Mouse (Mus musculus) neural tube, embryonic 12.5 days (tissue): ENCODE results near the gene Tjp3. TPM values are rescaled to one million over a fixed set of nuclear protein-coding genes. Genes with fewer than 3 reads are reported as not detected.

ENCODE experiments used
- ATAC-seq: fragments of 200-750 bp; cut with Nextera tagmentation; 2 replicates; pipeline ENCODE4 v1.8.0; 2017; ENCODE audit warnings: low read depth, mild to moderate bottlenecking, moderate TSS enrichment, moderate library complexity; ENCODE audit not compliant: low FRiP score
- H3K27ac ChIP-seq: fragments of 300-500 bp; sonication (generic); 2 replicates; pipeline ENCODE4 v1.5.1; 2016
- H3K27me3 ChIP-seq: fragments of 300-500 bp; sonication (generic); replicated peaks from 2 replicates; pipeline ENCODE4 v1.6.1; 2016; ENCODE audit warnings: mild to moderate bottlenecking
- H3K36me3 ChIP-seq: fragments of 300-500 bp; sonication (generic); 2 replicates; pipeline ENCODE4 v1.6.1; 2016; ENCODE audit warnings: mild to moderate bottlenecking
- H3K4me1 ChIP-seq: fragments of 300-500 bp; sonication (generic); 2 replicates; pipeline ENCODE4 v1.6.1; 2016
- H3K4me2 ChIP-seq: fragments of 300-500 bp; sonication (generic); replicated peaks from 2 replicates; pipeline ENCODE4 v1.6.1; 2016; ENCODE audit warnings: mild to moderate bottlenecking
- H3K4me3 ChIP-seq: fragments of 300-500 bp; sonication (generic); 2 replicates; pipeline ENCODE4 v1.5.1; 2016
- H3K9ac ChIP-seq: fragments of 300-500 bp; sonication (generic); 2 replicates; pipeline ENCODE4 v1.6.1; 2016; ENCODE audit warnings: mild to moderate bottlenecking
- H3K9me3 ChIP-seq: fragments of 300-500 bp; sonication (generic); 2 replicates; pipeline ENCODE4 v1.6.1; 2016; ENCODE audit warnings: mild to moderate bottlenecking
- WGBS: fragments of 180-500 bp; shearing (Covaris S2); methylation state at CpG from one replicate; pipeline ENCODE4 v1.1.7; 2016; 5-methylcytosine and 5-hydroxymethylcytosine counted together
- polyA plus RNA-seq: library from polyadenylated mRNA; unstranded; fragments of >200 nt; fragmentation: Nextera tagmentation; extraction: Ambion mirVana; gene quantifications from 2 replicates; pipeline ENCODE4 v1.2.1, GENCODE M21; 2016

Gene Tjp3
- polyA plus RNA-seq, 1 experiment from 2014 or later = 3.9 TPM

DNA sequence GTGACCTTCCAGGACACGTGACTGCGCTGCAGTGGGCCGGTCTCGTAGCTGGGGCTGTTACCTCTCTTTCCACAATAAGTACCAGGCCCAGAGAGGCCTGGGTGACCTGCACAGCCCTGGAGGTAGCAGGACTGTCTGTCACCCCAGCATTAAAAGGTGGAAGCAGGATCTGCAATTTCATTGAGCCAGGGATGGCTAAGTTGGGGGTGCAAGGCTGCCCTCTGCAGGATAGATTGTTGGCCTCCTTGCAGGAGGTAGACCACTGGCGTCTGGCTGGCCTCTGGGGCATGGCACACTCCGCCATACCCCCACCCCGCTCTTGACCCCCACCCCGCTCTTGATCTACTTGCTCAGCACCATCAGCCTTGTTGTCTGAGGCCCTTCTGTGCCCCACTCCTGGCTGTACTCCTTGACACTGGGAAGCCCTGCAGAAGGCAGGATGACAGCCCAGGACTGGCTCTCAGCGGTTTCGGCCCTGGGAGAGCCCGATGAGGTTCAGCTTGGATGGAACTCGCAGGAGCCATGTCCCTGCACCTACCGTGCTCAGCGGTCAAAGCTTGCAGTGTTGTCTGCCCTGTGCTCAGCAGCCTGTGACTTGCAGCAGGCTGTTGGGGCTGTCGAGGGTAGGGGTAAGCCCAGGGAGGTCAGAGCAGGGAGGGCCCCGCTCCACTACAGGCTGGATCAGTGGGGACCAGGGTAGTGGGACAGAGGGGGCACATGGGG is 25.1 kb upstream of the Tjp3 start:
- H3K36me3 ChIP-seq = peaks cover 67% of the 10 kb centered on the region
- WGBS = 50% methylated on average over 16 of the region's 16 CpGs
- H3K4me3 ChIP-seq = no peak overlapping the region
- no peaks in the 10 kb centered on the region for H3K27me3 ChIP-seq
- peaks cover 25% of the 10 kb centered on the region for H3K4me1 ChIP-seq
- 0 out of 2 replicates have a peak overlapping the region, but pooled peaks have one; percentile 33 for H3K9ac ChIP-seq
- H3K27ac ChIP-seq = no peak overlapping the region
- no peaks in the 10 kb centered on the region for H3K9me3 ChIP-seq
- ATAC-seq = no peak
- peak overlapping the region; percentile 41 for H3K4me2 ChIP-seq

DNA sequence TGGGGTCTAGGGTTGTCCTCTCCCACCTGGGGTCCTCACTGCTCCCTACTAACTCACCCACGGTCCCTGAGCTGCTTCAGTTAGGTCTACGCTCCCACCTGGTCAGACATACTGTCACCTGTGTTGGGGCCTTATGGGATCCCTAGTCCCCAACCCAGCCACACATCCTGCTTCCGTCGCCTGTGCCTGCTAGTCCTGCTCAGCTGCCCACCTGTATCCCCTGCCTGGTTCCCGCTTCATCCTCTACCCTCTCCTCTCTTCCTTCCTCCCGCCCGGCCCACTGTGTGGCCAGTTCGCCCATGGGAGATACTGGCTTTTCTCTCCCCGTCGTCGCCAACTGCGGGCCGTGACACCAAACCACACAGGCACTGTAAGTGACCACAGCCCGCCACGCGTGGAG is 24.2 kb upstream of the Tjp3 start:
- no peak overlapping the region for H3K9ac ChIP-seq
- no peak overlapping the region for H3K27ac ChIP-seq
- no peaks in the 10 kb centered on the region for H3K9me3 ChIP-seq
- no peaks in the 10 kb centered on the region for H3K27me3 ChIP-seq
- no peak for ATAC-seq
- H3K4me3 ChIP-seq = no peak overlapping the region
- 95% methylated on average over 16 of the region's 16 CpGs for WGBS
- peaks cover 25% of the 10 kb centered on the region for H3K4me1 ChIP-seq
- H3K36me3 ChIP-seq = peaks cover 76% of the 10 kb centered on the region
- H3K4me2 ChIP-seq = no peak overlapping the region

DNA sequence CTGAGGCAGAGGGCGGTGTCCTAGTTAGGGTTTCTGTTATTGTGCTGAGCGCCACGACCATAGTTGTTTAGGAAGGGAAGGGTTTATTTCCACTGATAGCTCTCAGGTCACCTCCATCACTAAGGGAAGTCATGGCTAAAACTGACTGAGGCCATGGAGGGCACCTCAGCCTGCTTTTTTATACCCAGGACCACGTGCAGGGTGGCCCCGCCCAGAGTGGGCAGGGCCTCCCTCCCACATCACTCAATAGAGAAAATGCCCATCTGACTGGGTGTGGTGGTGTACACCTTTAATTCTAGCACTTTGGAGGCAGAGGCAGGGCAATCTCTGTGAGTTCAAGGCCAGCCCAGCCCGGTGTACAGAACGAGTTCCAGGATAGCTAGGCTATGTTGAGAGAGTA is 22.8 kb upstream of the Tjp3 start:
- ATAC-seq = no peak
- Histone ChIP-seq H3K4me3 (no peak overlapping the region), H3K9ac (no peak overlapping the region), H3K4me1 (peaks cover 16% of the 10 kb centered on the region), H3K4me2 (no peak overlapping the region), H3K27me3 (no peaks in the 10 kb centered on the region), H3K36me3 (peaks cover 90% of the 10 kb centered on the region), H3K27ac (no peak overlapping the region), H3K9me3 (no peaks in the 10 kb centered on the region)
- whole genome bisulfite sequencing = 79% methylated on average over 7 of the region's 7 CpGs

DNA sequence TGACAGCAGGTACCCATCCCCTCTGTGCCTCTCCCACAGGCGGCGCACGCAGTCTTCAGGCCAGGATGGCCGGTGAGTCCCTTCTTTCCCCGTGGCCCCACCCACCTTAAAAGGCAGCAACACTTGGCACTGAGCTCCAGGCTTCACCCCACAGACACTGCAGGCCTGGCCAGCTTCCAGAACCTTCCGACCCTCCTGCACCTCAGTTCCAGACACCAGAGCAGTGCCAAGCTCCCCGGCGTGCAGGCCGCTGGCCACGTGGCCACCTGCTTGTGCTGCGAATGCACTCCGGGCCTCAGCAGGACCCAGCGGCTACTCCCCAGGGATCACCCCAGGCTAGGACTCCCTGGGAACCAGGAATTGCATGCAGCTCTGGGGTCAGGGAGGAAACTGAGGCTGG is 22.2 kb upstream of the Tjp3 start:
- Histone ChIP-seq H3K27ac (no peak overlapping the region), H3K9me3 (no peaks in the 10 kb centered on the region), H3K4me3 (no peak overlapping the region), H3K27me3 (no peaks in the 10 kb centered on the region), H3K4me2 (no peak overlapping the region), H3K9ac (no peak overlapping the region), H3K4me1 (peaks cover 10% of the 10 kb centered on the region), H3K36me3 (peaks cover 93% of the 10 kb centered on the region)
- no peak for ATAC-seq
- 96% methylated on average over 13 of the region's 13 CpGs for WGBS

DNA sequence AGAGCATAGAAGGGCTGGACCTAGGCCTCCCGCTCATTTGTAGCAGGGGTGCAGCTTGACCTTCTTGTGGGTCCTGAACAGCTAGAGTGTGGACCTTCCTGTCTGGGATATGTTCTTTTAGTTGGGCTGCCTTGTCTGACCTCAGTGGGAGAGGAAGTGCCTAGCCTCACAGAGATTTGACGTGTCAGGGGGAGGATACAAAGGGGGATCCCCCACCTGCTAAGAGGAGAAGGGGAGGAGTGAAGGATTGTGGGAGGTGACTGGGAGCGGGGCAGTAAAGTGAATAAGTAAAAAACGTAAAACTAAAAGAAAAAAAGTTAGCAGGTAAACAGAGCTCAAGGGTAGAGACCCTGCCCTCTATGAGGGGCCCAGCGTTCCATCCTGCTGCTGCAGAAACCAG is 18.2 kb upstream of the Tjp3 start:
- no peak overlapping the region for H3K4me3 ChIP-seq
- H3K27me3 ChIP-seq = no peaks in the 10 kb centered on the region
- no peak overlapping the region for H3K9ac ChIP-seq
- H3K9me3 ChIP-seq = no peaks in the 10 kb centered on the region
- ATAC-seq = no peak
- 91% methylated on average over 5 of the region's 5 CpGs for WGBS
- H3K4me2 ChIP-seq = no peak overlapping the region
- H3K27ac ChIP-seq = no peak overlapping the region
- H3K4me1 ChIP-seq = peaks cover 6% of the 10 kb centered on the region; the same call in 1 of the 2 replicates
- peaks cover 95% of the 10 kb centered on the region for H3K36me3 ChIP-seq

DNA sequence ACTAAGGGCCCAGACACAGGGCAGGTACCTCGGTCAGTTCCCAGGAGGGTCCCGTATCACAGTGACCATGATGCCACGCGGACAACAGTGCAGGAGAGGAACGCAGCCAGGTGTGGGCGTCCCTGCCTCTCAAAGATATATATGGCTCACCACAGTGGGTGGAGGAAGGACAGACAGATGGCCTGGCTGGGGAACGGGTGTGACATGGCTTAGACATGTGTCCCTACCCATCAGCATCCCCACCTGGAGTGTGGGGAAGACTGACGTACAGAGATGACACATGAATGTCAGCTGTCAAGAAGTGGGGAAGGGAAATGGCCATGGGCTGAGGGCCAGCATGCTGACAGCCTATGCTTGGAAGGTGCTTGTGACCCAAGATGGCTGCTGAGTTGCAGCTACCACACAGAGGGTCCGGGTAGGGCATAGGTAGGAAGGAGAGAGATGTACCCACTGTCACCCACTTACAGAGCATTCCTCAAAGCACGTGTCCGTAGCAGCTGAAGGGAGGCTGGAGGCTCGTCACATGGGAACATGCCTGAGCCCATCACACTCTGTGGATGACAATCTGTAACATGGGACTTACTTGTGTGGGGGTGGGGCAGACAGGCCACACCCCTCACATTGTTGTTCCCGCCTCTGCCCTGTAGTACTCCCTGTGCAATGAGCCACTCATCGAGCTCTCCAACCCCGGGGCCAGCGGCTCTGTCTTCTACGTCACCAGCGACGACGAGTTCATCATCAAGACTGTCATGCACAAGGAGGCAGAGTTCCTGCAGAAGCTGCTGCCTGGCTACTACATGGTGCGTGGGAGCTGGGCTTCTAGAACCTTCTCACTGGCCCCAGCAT is 15.7 kb upstream of the Tjp3 start:
- Histone ChIP-seq H3K4me1 (peaks cover 25% of the 10 kb centered on the region), H3K27ac (no peak overlapping the region), H3K4me3 (no peak overlapping the region), H3K9ac (no peak overlapping the region), H3K4me2 (no peak overlapping the region), H3K27me3 (no peaks in the 10 kb centered on the region), H3K36me3 (peaks cover 70% of the 10 kb centered on the region), H3K9me3 (no peaks in the 10 kb centered on the region)
- WGBS = 94% methylated on average over 21 of the region's 21 CpGs
- no peak for ATAC-seq

DNA sequence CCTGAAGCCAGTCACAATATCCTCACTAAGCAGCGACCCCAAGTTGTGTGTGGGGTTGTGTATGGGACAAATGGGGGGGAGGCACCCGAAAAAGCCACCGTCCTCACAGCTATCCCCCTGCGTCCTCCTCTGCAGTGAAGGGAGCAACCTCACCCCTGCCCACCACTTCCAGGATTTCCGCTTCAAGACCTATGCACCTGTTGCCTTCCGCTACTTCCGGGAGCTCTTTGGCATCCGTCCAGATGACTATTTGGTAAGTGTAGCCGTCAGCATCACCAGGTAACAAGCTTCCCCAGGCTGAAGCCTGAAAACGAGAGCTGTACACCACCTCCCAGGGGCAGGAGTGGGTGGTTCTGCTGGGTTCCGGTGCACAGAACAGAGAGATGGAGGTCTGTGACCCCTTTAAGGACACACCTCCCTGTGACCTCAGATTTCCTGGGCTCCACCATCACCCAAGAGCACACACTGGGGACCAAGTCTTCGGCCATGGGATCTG is 14.8 kb upstream of the Tjp3 start:
- H3K4me3 ChIP-seq = no peak overlapping the region
- H3K4me1 ChIP-seq = peaks cover 29% of the 10 kb centered on the region
- no peak overlapping the region for H3K4me2 ChIP-seq
- peaks cover 62% of the 10 kb centered on the region for H3K36me3 ChIP-seq
- H3K9me3 ChIP-seq = no peaks in the 10 kb centered on the region
- 96% methylated on average over 12 of the region's 12 CpGs for WGBS
- no peak overlapping the region for H3K9ac ChIP-seq
- H3K27me3 ChIP-seq = no peaks in the 10 kb centered on the region
- ATAC-seq = no peak
- no peak overlapping the region for H3K27ac ChIP-seq

DNA sequence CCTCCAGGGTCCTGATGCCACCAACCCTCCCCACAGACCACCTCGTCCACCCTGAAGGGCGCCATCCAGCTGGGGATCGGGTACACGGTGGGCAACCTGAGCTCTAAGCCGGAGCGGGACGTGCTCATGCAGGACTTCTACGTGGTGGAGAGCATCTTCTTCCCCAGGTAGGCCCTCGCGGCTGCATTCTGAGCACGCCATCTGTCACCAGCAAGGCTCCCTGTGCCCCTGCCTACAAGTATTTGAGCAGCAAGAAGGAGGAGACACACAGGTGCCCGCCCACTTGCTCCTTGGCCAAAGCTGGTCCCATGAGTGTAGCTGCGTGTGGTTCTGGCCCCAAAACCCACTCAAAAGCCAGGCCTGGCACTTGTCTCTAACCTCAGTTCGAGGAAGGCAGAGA is 14.3 kb upstream of the Tjp3 start:
- ATAC-seq = no peak
- Histone ChIP-seq H3K9ac (no peak overlapping the region), H3K27me3 (no peaks in the 10 kb centered on the region), H3K9me3 (no peaks in the 10 kb centered on the region), H3K4me1 (peaks cover 35% of the 10 kb centered on the region), H3K4me3 (no peak overlapping the region), H3K4me2 (no peak overlapping the region), H3K27ac (no peak overlapping the region), H3K36me3 (peaks cover 56% of the 10 kb centered on the region)
- WGBS = 95% methylated on average over 14 of the region's 14 CpGs

DNA sequence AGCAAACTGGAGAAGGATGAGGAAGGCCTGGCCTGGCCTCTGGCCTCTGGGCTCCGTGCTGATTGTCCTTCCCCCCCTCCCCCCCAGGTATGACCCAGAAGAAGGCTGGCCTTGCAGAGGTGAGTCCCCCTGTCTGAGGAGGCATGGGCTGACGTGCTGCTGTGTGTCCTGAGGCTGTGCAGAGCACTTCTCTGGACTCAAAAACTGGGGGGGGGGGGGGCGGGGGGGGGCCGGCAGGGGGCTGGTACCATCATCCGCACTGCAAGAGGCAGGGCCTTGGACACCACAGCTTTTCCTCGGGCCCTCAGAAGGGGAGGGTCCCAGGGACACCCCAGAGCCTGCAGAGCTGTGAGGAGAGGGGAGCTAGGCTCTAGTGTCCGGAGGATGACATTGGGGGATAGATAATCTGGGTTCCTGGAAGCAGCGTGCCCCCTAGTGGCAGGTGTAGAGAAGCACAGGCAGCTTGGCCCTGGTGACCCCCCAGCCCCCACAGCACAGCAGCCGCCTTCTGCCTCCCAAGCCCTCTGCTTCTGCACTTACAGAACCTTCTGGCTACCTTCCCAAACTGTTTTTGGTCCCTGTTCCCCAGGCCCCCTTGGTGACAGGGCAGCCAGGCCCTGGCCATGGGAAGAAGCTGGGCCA is 13.3 kb upstream of the Tjp3 start:
- Histone ChIP-seq H3K4me2 (no peak overlapping the region), H3K27me3 (no peaks in the 10 kb centered on the region), H3K4me3 (no peak overlapping the region), H3K4me1 (peaks cover 38% of the 10 kb centered on the region), H3K27ac (no peak overlapping the region), H3K36me3 (peaks cover 47% of the 10 kb centered on the region), H3K9ac (no peak overlapping the region), H3K9me3 (no peaks in the 10 kb centered on the region)
- ATAC-seq = no peak
- WGBS = 26% methylated on average over 8 of the region's 9 CpGs

DNA sequence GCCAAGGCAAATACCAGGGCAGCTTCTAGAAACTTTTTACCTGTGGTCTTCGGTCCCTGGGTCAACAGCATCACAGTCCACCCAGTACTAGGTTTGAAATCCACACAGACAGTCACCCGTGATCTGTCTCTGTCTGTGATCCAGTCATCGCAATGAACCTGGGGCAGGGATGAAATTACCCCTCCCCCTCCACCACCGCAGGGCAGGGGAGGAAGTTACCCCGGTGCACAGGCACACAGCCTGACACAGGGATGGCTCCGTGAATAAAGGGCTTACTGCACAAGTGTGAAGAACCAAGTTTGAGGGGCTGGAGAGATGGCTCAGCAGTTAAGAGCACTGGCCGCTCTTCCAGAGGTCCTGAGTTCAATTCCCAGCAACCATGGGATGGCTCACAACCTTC is 12.4 kb upstream of the Tjp3 start:
- H3K36me3 ChIP-seq = peaks cover 37% of the 10 kb centered on the region
- no peak for ATAC-seq
- 83% methylated on average over 7 of the region's 7 CpGs for WGBS
- H3K27ac ChIP-seq = no peak overlapping the region
- no peaks in the 10 kb centered on the region for H3K9me3 ChIP-seq
- no peaks in the 10 kb centered on the region for H3K27me3 ChIP-seq
- H3K4me1 ChIP-seq = peaks cover 38% of the 10 kb centered on the region
- no peak overlapping the region for H3K9ac ChIP-seq
- H3K4me3 ChIP-seq = no peak overlapping the region
- H3K4me2 ChIP-seq = no peak overlapping the region

DNA sequence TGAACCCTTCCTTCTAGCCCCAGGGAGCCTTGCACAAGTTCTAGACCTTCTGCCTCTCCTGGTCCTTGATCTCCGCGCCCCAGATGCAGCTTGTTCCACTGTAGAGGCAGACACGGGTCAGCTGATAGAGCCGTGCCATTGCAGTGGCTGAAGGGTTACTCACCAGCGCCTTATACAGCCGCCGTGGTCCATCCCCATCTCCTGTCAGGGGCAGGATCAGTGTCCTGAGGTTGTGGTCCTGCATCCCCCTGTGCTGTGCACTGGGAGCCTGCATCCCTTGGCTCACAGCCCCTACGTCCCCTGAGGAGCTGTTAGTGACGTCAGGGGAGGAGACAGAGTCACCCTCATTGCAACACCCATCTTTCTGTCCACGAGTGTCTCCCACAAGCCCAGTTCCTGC is 11.9 kb upstream of the Tjp3 start:
- no peak overlapping the region for H3K4me2 ChIP-seq
- WGBS = 80% methylated on average over 10 of the region's 10 CpGs
- H3K27me3 ChIP-seq = no peaks in the 10 kb centered on the region
- H3K36me3 ChIP-seq = peaks cover 32% of the 10 kb centered on the region
- no peak overlapping the region for H3K27ac ChIP-seq
- no peaks in the 10 kb centered on the region for H3K9me3 ChIP-seq
- no peak overlapping the region for H3K4me3 ChIP-seq
- peaks cover 38% of the 10 kb centered on the region for H3K4me1 ChIP-seq
- no peak for ATAC-seq
- H3K9ac ChIP-seq = no peak overlapping the region

DNA sequence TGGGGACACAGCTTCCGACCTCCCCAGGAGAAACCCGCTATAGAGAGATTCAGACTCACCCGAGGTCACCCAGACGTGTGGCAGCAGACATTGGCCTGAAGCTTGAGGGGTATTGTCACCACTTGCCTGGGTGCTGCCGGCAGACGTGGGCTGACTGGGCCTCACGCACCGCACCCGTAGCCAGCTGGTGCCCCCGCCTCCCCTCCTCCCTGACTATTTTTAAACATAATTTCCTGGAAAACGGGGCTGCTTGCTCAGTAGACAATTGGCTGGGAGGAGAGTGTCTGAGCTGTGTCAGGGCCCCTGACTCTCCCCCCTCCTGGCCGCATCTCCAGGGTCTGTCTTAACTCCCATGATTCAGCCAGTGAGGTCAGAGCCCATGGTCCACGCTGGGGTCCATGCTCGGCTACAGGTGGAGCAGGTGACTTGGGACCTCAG is 11.4 kb upstream of the Tjp3 start:
- H3K4me3 ChIP-seq = no peak overlapping the region
- H3K27ac ChIP-seq = no peak overlapping the region
- H3K9ac ChIP-seq = no peak overlapping the region
- H3K27me3 ChIP-seq = no peaks in the 10 kb centered on the region
- H3K9me3 ChIP-seq = no peaks in the 10 kb centered on the region
- WGBS = 73% methylated on average over 14 of the region's 14 CpGs
- H3K4me1 ChIP-seq = peaks cover 38% of the 10 kb centered on the region
- H3K4me2 ChIP-seq = no peak overlapping the region
- peaks cover 28% of the 10 kb centered on the region for H3K36me3 ChIP-seq
- ATAC-seq = no peak
